Mouse (Mus musculus): ENCODE data around the gene Dcaf8. TPM values are rescaled to one million over a fixed set of nuclear protein-coding genes. Genes with fewer than 3 reads are reported as not detected.

The Dcaf8 gene
- polyA plus RNA-seq (2015; fragmentation: Nextera tagmentation; extraction: Ambion mirVana): 134 and 143 TPM in 2 replicates

DNA sequence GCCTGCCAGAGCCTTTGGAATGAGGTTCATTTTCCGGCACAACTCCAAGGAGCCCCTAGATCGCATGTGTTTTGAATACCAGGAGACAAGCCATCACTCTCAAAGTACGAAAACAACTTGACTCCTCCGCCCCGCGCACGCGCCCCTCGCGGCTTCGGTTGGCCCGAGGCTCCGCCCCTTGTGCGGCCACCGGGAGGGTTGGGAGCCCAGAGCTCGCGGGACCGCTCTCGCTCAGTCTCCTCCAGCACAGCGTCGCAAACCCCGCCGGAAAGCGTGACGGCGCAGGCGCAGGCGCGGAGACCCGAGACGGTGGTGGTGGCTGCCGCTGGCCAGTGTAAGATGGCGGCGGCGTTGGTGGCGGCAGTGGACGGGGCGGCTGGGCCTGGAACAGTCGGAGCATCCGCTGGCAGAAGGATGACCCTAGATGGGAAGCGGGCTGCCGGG is at the start of gene Dcaf8:
Gene Dcaf8, plus strand, starts transcription at position 250 of the 444 bp plus-strand sequence.
- peak within 1 kb of the TSS; percentile 58 for H3K4me2 ChIP-seq
- H3K4me3 ChIP-seq: peak within 1 kb of the TSS; percentile 89
- peak; percentile 99 for ATAC-seq (ENCODE audit: insufficient number of reproducible peaks, low FRiP score, low TSS enrichment, low read depth)
- WGBS: under 1% methylated on average over 41 of the region's 42 CpGs
- peak within 1 kb of the TSS; percentile 96 for H3K27ac ChIP-seq
- H3K27me3 ChIP-seq: no peaks in the 10 kb centered on the region
- H3K4me1 ChIP-seq: peaks cover 15% of the 10 kb centered on the region; the same call in 1 of the 2 replicates
- H3K36me3 ChIP-seq: peaks cover 17% of the 10 kb centered on the region
- H3K9ac ChIP-seq: peak within 1 kb of the TSS; percentile 99
- H3K9me3 ChIP-seq: no peaks in the 10 kb centered on the region

- Histone ChIP-seq H3K4me3 (no peak overlapping the region), H3K4me1 (no peaks in the 10 kb centered on the region), H3K4me2 (no peak overlapping the region), H3K27me3 (no peaks in the 10 kb centered on the region), H3K27ac (no peak overlapping the region), H3K9me3 (no peaks in the 10 kb centered on the region), H3K9ac (no peak overlapping the region), H3K36me3 (peaks cover 79% of the 10 kb centered on the region)
- ATAC-seq (ENCODE audit: insufficient number of reproducible peaks, low FRiP score, low TSS enrichment, low read depth): no peak
- WGBS: 87% methylated on average over 6 of the region's 6 CpGs
Observed at GRCm38 (mm10) chr1:172099325-172100033, 48.4 kb upstream of the Dcaf8 start.

GRCm38 (mm10) chr1:172103619-172104018 is 44.3 kb upstream of the Dcaf8 start:
- Histone ChIP-seq H3K36me3 (peaks cover 86% of the 10 kb centered on the region), H3K9ac (no peak overlapping the region), H3K27me3 (no peaks in the 10 kb centered on the region), H3K9me3 (no peaks in the 10 kb centered on the region), H3K4me1 (no peaks in the 10 kb centered on the region), H3K4me2 (no peak overlapping the region), H3K27ac (no peak overlapping the region), H3K4me3 (no peak overlapping the region)
- WGBS: 89% methylated on average over 4 of the region's 4 CpGs
- no peak for ATAC-seq (ENCODE audit: insufficient number of reproducible peaks, low FRiP score, low TSS enrichment, low read depth)

GRCm38 (mm10) chr1:172105101-172105500 is 42.8 kb upstream of the Dcaf8 start:
- Histone ChIP-seq H3K27ac (no peak overlapping the region), H3K4me3 (no peak overlapping the region), H3K4me2 (no peak overlapping the region), H3K9me3 (no peaks in the 10 kb centered on the region), H3K4me1 (no peaks in the 10 kb centered on the region), H3K36me3 (peaks cover 92% of the 10 kb centered on the region), H3K27me3 (no peaks in the 10 kb centered on the region), H3K9ac (no peak overlapping the region)
- no peak for ATAC-seq (ENCODE audit: insufficient number of reproducible peaks, low FRiP score, low TSS enrichment, low read depth)
- 40% methylated on average over 11 of the region's 11 CpGs for WGBS

GRCm38 (mm10) chr1:172107777-172108477 is 40.0 kb upstream of the Dcaf8 start:
- no peaks in the 10 kb centered on the region for H3K9me3 ChIP-seq
- peaks cover 96% of the 10 kb centered on the region for H3K36me3 ChIP-seq
- no peaks in the 10 kb centered on the region for H3K4me1 ChIP-seq
- 83% methylated on average over 10 of the region's 10 CpGs for WGBS
- H3K4me3 ChIP-seq: no peak overlapping the region
- ATAC-seq (ENCODE audit: insufficient number of reproducible peaks, low FRiP score, low TSS enrichment, low read depth): no peak
- no peak overlapping the region for H3K9ac ChIP-seq
- no peaks in the 10 kb centered on the region for H3K27me3 ChIP-seq
- no peak overlapping the region for H3K27ac ChIP-seq
- no peak overlapping the region for H3K4me2 ChIP-seq

DNA sequence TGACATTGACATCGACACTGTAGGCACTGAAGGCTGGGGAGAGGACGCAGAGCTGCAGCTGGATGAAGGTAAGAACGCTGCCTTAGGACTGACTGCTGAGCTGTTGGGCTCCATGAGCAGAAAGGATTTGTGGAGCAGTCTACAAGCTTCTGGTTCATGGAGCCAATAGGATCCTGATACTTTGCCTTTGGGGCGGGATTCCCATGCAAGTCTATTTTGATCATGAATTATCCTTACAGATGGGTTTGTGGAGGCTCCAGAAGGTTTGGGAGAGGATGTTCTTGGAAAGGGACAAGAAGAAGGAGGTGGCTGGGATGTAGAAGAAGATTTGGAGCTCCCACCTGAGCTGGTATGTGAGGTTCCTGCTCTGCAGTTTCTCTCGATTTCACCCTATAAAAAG is 30.9 kb upstream of the Dcaf8 start:
- ATAC-seq (ENCODE audit: insufficient number of reproducible peaks, low FRiP score, low TSS enrichment, low read depth): no peak
- WGBS: 93% methylated on average over 5 of the region's 5 CpGs
- no peaks in the 10 kb centered on the region for H3K4me1 ChIP-seq
- H3K9me3 ChIP-seq: no peaks in the 10 kb centered on the region
- H3K4me2 ChIP-seq: no peak overlapping the region
- no peak overlapping the region for H3K9ac ChIP-seq
- no peaks in the 10 kb centered on the region for H3K27me3 ChIP-seq
- H3K4me3 ChIP-seq: no peak overlapping the region
- H3K36me3 ChIP-seq: peaks cover 97% of the 10 kb centered on the region
- no peak overlapping the region for H3K27ac ChIP-seq

- H3K4me1 ChIP-seq: no peaks in the 10 kb centered on the region
- H3K9me3 ChIP-seq: no peaks in the 10 kb centered on the region
- no peak for ATAC-seq (ENCODE audit: insufficient number of reproducible peaks, low FRiP score, low TSS enrichment, low read depth)
- H3K4me2 ChIP-seq: no peak overlapping the region
- 81% methylated on average over 6 of the region's 6 CpGs for WGBS
- H3K36me3 ChIP-seq: peaks cover 97% of the 10 kb centered on the region
- no peak overlapping the region for H3K27ac ChIP-seq
- no peak overlapping the region for H3K9ac ChIP-seq
- H3K4me3 ChIP-seq: no peak overlapping the region
- no peaks in the 10 kb centered on the region for H3K27me3 ChIP-seq
Observed at GRCm38 (mm10) chr1:172119100-172119499, 28.8 kb upstream of the Dcaf8 start.

GRCm38 (mm10) chr1:172119720-172120119 is 28.2 kb upstream of the Dcaf8 start:
- Histone ChIP-seq H3K4me2 (no peak overlapping the region), H3K27me3 (no peaks in the 10 kb centered on the region), H3K4me1 (no peaks in the 10 kb centered on the region), H3K4me3 (no peak overlapping the region), H3K9ac (no peak overlapping the region), H3K27ac (no peak overlapping the region), H3K9me3 (no peaks in the 10 kb centered on the region), H3K36me3 (peaks cover 91% of the 10 kb centered on the region)
- ATAC-seq (ENCODE audit: insufficient number of reproducible peaks, low FRiP score, low TSS enrichment, low read depth): no peak
- WGBS: 52% methylated on average over 3 of the region's 3 CpGs

DNA sequence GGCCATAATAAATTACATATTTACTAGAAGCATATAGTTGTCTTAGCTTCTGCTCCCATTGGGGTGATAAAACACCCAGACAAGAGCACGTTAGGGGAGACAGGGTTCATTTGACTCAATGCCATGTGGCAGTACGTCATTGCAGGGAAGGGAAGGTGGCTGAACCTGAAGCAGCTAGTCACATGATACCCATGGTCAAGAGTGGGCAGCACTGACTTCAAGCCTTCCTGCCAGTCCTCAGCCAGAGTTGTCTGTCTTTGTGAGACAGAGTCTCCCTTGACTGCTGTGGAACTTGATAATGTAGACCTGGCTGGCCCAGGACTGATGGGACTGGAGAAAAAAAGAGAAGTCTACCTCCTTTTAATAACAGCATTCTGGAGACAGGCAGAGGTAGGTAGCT is 25.2 kb upstream of the Dcaf8 start:
- H3K4me2 ChIP-seq: no peak overlapping the region
- no peak for ATAC-seq (ENCODE audit: insufficient number of reproducible peaks, low FRiP score, low TSS enrichment, low read depth)
- H3K9me3 ChIP-seq: no peaks in the 10 kb centered on the region
- H3K9ac ChIP-seq: no peak overlapping the region
- no peak overlapping the region for H3K4me3 ChIP-seq
- no peak overlapping the region for H3K27ac ChIP-seq
- H3K36me3 ChIP-seq: peaks cover 61% of the 10 kb centered on the region
- H3K27me3 ChIP-seq: no peaks in the 10 kb centered on the region
- peaks cover 11% of the 10 kb centered on the region for H3K4me1 ChIP-seq
- 82% methylated on average over 2 of the region's 2 CpGs for WGBS

DNA sequence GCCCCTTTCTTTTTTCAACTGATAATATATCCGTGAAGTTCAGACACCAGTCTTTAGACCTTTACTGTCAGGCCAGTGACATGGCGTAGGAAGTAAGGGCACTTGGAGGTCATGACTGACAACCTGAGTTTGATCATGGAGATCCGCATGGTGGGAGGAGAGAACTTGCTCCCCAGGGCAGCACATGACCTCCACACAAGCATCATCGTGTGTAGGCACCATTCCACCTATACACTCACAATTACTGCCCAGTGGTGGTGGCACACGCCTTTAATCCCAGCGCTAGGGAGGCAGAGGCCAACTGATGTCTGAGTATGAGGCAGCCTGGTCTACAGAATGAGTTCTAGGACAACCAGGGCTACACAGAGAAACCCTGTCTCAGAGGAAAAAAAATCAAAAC is 23.3 kb upstream of the Dcaf8 start:
- Histone ChIP-seq H3K4me2 (no peak overlapping the region), H3K27me3 (no peaks in the 10 kb centered on the region), H3K36me3 (peaks cover 56% of the 10 kb centered on the region), H3K27ac (no peak overlapping the region), H3K4me3 (no peak overlapping the region), H3K9ac (no peak overlapping the region), H3K4me1 (peaks cover 16% of the 10 kb centered on the region), H3K9me3 (no peaks in the 10 kb centered on the region)
- WGBS: 84% methylated on average over 6 of the region's 6 CpGs
- no peak for ATAC-seq (ENCODE audit: insufficient number of reproducible peaks, low FRiP score, low TSS enrichment, low read depth)

DNA sequence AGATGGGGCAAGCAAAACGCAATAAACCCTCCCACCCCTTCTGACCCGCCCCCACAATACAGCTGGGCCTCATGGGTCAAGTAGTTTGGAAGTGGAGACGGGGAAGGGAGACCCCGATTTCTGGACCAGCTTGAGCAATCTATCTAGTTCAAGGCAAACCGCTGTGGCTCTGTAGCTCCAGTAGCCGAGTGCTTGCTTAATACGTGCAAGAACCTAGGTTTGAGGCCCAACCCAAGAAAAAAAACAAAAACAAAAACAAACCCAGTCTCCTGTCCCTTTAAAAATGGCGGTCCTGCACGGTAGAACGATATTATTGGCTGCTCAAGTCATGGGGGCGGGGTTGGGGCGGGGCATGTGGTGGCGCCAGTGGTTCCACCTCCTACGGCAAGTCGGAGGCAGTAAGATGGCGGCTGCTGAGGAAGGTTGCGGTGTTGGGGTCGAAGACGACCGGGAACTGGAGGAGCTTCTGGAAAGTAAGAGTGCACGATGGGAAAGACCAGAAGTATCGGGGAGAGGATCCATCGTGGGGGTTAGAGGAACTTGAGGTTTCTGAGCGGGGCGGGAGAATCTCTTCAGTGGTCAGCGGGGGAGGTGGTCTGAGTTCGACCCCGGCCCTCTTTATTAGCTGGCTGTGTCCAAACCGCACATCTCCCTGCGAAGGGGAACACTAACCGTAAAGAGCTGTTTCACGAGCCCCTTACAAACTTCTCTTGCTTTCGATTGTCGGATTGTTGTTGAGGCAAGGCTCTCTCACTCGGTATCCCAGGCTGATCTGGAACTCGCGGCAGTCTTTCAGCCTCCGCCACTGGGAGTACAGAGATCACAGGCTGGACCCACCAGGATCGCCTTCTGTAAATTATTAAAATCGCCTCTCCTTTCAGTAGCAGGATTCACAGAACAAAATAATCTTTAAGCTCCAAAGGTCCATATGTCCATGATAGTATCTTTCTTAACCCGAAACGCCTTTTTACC is 21.2 kb upstream of the Dcaf8 start, which contains the start of gene Pex19:
Gene Pex19, plus strand, starts transcription at position 380 of the 972 bp plus-strand sequence.
- Histone ChIP-seq H3K9me3 (no peaks in the 10 kb centered on the region), H3K9ac (peak within 1 kb of the TSS; percentile 85), H3K27ac (peak within 1 kb of the TSS; percentile 73), H3K27me3 (no peaks in the 10 kb centered on the region), H3K4me1 (peaks cover 16% of the 10 kb centered on the region), H3K4me2 (peak within 1 kb of the TSS; percentile 89), H3K36me3 (peaks cover 54% of the 10 kb centered on the region), H3K4me3 (peak within 1 kb of the TSS; percentile 84)
- WGBS: 2% methylated on average over 42 of the region's 42 CpGs
- ATAC-seq (ENCODE audit: insufficient number of reproducible peaks, low FRiP score, low TSS enrichment, low read depth): peak; percentile 94

All from limb, embryonic 15.5 days (tissue).